Mouse (Mus musculus) common myeloid progenitor, adult 5-6 weeks (primary cell): ENCODE data around the gene Pex13. TPM values are rescaled to one million over a fixed set of nuclear protein-coding genes. Genes with fewer than 3 reads are reported as not detected.
"Not testable (repeated sequence)": the region's sequence is repeated elsewhere in the genome, so short reads cannot be mapped to it uniquely, and the experiment has no call there.

Source experiments
- ATAC-seq: replicated peaks from 2 replicates; pipeline ENCODE4 v1.8.0; 2016; ENCODE audit warnings: low read depth, mild to moderate bottlenecking, moderate TSS enrichment, inconsistent platforms; ENCODE audit not compliant: poor library complexity, severe bottlenecking
- total RNA-seq: library from RNA; stranded (forward); fragments of 200-1000, 187-1606 nt; gene quantifications from 2 replicates; pipeline ENCODE4 v1.2.3, GENCODE M21; 2017

Pex13 gene
- total RNA-seq, 1 experiment from 2014 or later, result 23.2 TPM

DNA sequence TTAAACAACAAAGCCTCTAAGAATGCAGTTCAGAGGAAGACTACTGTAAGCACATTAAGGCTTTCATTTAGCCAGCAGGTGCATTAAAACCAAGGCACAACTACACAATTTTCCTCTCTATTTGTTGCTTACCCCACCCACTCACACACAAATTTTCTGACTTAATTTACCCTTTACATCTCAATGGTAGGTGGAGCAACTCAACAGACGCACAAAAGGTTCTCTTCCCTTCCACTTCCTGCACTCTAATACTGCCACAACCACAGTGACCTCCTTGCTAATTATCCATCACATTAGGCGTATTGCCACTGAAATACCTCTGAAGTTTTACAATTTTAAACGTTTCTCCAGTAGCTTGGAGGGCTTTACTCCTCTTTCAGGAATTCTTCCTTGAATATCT is 12.1 kb downstream of the Pex13 start:
- no peak for ATAC-seq

DNA sequence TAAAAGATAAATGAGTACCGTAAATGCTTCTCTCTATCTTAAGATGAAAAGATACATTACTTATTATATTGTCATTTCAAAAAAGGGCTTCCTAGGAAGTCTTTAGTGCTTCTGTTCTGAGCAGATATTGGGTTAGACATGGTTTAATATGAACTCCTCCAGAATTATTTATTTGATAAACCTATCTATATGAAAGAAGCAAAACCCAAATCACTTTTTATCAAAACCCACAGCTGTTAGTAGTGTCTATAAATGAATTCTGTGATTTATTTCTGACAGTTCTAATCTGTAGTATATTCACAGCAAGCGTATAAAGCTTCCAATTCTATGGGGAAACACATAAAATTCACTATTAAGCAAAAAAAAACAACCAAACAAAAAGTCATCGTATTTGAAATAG is 17.9 kb downstream of the Pex13 start:
- ATAC-seq, result no peak

- ATAC-seq, result no peak
Observed at GRCm38 (mm10) chr11:23647431-23647830, 18.3 kb downstream of the Pex13 start.

DNA sequence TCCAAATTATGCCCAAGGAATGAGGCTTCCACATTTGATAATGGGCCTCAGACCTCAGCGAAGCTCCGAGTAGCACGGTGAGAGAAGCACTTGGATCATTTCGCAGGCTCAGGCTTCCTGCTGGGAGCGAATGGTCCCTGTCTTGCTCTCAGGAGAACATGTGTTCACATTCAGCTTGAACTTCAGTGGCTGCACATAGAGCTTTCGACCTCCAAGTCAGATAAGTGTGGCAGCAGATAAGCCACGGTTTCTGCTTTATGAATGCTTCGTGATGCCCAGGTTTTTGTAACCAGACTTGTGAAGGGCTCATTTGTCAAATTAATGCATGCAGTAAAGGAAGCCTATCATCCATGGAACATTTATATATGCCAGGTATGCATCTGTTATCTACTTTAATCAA is 31.2 kb downstream of the Pex13 start:
- no peak for ATAC-seq

DNA sequence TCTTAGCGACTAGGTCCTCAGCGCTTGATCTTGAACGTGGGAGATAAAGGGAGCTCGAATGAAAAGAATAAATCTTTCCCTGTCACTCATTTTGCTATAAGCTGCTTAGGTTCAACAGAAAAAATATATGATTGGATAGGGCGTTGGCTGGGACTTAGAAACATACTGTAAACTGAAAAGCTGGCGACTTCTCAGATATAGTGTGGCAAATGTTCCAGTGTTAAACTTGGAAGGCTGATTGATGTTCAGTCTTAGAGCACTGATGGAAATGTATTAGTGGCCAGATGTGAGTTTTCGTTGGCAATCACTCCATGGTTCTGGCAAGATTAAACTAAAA is 31.9 kb downstream of the Pex13 start:
- no peak for ATAC-seq

DNA sequence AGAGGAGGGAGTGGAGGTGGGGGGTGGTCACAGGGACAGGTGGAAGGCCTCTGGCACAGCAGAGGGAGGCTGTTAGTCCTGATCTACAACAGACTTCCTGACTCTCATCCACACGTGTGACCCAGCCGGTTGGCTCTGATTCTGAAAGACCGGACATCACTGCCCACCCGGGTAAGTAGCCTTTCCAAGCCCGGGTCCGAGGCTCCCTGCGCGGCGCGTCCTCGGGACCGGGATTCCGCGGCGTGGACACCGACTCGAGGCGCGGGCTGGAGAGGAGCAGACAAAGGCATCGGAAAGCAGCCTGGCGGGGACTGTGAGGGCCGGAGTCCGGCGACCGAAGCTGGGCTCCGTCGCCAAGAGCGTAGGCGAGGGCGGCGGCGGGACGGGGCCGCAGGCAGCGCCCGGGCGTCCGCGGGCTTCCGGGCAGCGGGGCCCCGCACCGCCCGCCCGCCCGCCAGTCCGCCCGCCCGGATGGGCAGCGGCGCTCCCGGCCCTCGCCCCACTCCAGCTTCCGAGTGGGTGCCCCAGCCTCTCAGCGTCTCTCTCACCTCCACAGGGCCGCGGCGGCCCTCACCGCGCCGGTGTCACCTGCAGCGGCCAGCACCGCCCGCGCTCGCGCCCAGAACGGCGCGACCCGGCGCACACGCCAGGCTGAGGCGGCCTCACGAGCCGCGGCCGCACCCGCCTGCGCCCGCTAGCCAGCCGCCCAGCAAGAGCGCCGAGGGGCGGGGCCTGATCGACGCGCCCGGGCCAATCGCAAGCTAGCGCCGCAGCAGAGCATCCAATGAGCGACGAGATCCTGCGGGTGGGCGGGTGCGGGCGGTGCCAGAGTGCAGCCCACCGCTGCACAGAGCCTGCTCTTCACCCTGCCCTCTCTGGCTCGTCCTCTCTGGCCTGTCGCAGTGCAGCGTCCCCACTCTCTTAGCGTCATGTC is 32.5 kb downstream of the Pex13 start, which contains the start of gene 0610010F05Rik:
TSS of gene 0610010F05Rik (minus strand) at position 695 of the 934 bp plus-strand sequence.
- peak; percentile 99 for ATAC-seq

GRCm38 (mm10) chr11:23630664-23631063 is 35.1 kb downstream of the Pex13 start:
- ATAC-seq, result no peak

DNA sequence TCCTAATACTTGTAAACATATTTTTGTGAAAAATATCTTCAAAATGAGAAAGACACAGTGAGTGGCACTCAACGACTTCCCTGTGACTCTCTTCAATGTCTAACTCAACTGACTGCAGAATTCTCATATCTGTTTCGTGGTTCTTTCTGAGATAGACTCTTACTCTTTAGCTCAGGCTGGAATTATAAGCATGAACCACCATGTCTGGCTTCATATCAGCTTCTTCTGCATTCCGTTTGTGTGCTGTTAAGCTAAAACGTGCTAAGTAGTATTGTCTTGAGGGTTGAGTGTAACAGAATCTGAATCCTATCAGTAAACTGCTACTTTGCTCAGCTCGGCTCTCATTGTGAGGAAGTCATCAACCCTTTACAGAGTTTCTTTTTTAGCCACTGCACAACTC is 46.8 kb downstream of the Pex13 start:
- no peak for ATAC-seq

DNA sequence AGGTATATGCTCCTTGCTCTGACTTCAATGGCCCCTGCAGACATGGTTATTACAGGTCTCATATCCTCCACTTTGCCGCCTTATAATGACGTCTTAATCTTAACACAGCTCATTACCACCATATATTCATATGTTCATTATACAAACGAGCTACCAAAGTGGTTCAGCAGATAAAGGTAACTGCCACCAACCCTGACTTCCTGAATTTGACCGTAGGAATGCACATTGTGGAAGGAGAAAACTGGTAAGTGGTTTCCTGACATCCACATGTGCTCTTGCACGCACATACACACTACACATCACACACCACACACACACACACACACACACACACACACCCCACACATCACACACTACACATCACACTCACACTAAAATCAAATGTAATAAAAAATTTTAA is 51.2 kb downstream of the Pex13 start:
- ATAC-seq, result peak; percentile 62

DNA sequence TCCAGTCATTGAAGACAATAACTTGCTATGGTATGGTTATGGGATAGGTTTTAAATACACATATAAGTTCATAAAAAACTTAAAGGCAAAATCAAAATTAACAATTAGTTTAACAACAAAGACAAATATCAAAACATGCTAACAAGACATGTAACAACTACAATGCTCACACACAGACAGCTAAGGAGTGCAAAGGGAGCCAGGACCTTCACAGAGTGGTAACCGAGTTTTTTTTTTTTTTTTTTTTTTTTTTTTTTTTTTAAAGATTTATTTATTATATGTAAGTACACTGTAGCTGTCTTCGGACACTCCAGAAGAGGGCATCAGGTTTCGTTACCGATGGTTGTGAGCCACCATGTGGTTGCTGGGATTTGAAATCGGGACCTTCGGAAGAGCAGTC is 58.5 kb downstream of the Pex13 start:
- ATAC-seq, result not testable (repeated sequence)

Other genes starting within 250 kb of the Pex13 start
- 43.8 and 63.2 TPM in 2 replicates for gene Ahsa2, start 167.9 kb downstream of the Pex13 start, total RNA-seq
- not detected in 2 replicates for gene 1700093K21Rik, start 144.8 kb downstream of the Pex13 start, total RNA-seq
- 43.4 and 75.9 TPM in 2 replicates for gene 0610010F05Rik, start 32.3 kb downstream of the Pex13 start, total RNA-seq
- 44.6 and 73.4 TPM in 2 replicates for gene Pus10, start 285 bp downstream of the Pex13 start, total RNA-seq
- 12.0 and 17.2 TPM in 2 replicates for gene Rel, start 105.0 kb upstream of the Pex13 start, total RNA-seq
- 20.8 and 26.6 TPM in 2 replicates for gene Papolg, start 229.3 kb upstream of the Pex13 start, total RNA-seq